Mouse (Mus musculus) hindbrain, embryonic 14.5 days (tissue): ENCODE results near the gene Fmnl1. TPM values are rescaled to one million over a fixed set of nuclear protein-coding genes. Genes with fewer than 3 reads are reported as not detected.
A peak's percentile ranks its signal among the peaks of the same experiment; 100 is the strongest.

ENCODE experiments used
- ATAC-seq: fragments of 200-750 bp; cut with Nextera tagmentation; 2 replicates; pipeline ENCODE4 v1.8.0; 2017; ENCODE audit warnings: moderate number of reproducible peaks, mild to moderate bottlenecking, moderate TSS enrichment, moderate library complexity; ENCODE audit not compliant: low FRiP score
- DNase-seq: peaks from one replicate; pipeline ENCODE4 v3.0.0-alpha.2; 2015; ENCODE audit warnings: low spot score
- H3K27ac ChIP-seq: fragments of 300-500 bp; sonication (generic); 2 replicates; pipeline ENCODE4 v1.5.1; 2014; ENCODE audit warnings: mild to moderate bottlenecking, moderate library complexity
- H3K27me3 ChIP-seq: fragments of 300-500 bp; sonication (generic); 2 replicates; pipeline ENCODE4 v1.6.1; 2014; ENCODE audit warnings: mild to moderate bottlenecking, low read length, mixed read lengths; ENCODE audit not compliant: control insufficient read depth, insufficient read depth
- H3K36me3 ChIP-seq: fragments of 300-500 bp; sonication (generic); replicated peaks from 2 replicates; pipeline ENCODE4 v1.6.1; 2014; ENCODE audit not compliant: control insufficient read depth, insufficient read depth
- H3K4me1 ChIP-seq: fragments of 300-500 bp; sonication (generic); replicated peaks from 2 replicates; pipeline ENCODE4 v1.6.1; 2014; ENCODE audit warnings: antibody characterized with exemption, low read length, mixed read lengths; ENCODE audit not compliant: control insufficient read depth, insufficient read depth
- H3K4me2 ChIP-seq: fragments of 300-500 bp; sonication (generic); replicated peaks from 2 replicates; pipeline ENCODE4 v1.6.1; 2014; ENCODE audit warnings: mild to moderate bottlenecking, moderate library complexity
- H3K4me3 ChIP-seq: fragments of 300-500 bp; sonication (generic); replicated peaks from 2 replicates; pipeline ENCODE4 v1.5.1; 2014; ENCODE audit warnings: mild to moderate bottlenecking, low read length
- H3K9ac ChIP-seq: fragments of 300-500 bp; sonication (generic); 2 replicates; pipeline ENCODE4 v1.6.1; 2014
- H3K9me3 ChIP-seq: fragments of 300-500 bp; sonication (generic); 2 replicates; pipeline ENCODE4 v1.6.1; 2016; ENCODE audit warnings: low read length; ENCODE audit not compliant: control insufficient read depth
- WGBS: fragments of 180-500 bp; shearing (Covaris S2); extraction: QIAGEN DNeasy Blood & Tissue Kit; methylation state at CpG from one replicate; pipeline ENCODE4 v1.1.7; 2014; 5-methylcytosine and 5-hydroxymethylcytosine counted together
- polyA plus RNA-seq: library from polyadenylated mRNA; unstranded; fragments of >200 nt; fragmentation: Nextera tagmentation; extraction: Ambion mirVana; gene quantifications from 2 replicates; pipeline ENCODE4 v1.2.1, GENCODE M21; 2014

Gene Fmnl1
- polyA plus RNA-seq, 1 experiment from 2014 or later = 6.1 TPM

DNA sequence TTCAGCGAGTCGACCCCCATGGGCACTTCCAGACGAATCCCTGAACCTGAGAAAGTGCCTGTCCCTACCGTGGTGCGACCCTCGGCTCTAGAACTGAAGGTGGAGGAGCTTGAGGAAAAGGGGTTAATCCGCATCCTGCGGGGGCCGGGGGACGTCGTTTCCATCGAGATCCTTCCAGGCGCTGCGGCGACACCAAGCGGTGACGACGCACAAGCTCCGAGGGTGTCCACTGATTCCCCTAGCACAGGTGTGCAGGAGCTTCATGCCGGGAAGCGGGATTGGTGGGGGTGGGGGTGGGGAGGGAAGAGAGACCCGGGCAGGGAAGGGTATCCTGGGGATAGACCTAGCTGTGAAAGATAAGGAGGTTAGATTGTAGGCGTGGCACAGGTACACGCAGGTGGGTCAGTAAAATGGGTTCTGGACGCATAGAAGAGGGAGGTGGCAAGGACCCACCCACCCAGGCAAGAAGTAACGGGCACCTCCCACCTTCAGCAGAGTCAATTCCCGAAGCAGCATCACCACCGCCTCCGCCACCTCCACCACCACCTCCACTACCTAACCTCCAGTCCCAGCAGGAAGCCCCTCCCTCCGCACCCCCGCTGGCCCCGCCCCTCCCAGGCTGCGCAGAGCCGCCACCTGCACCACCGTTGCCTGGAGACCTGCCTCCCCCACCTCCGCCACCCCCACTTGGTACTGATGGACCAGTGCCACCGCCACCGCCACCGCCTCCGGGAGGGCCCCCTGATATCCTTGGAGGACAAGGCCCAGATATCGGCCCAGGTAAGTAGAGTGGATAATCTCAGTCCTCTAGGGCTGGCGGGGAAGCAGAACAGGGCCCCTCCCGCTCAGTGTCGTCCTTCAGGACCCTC lies 22.3 kb downstream of the Fmnl1 start:
- peak overlapping the region; percentile 49 for H3K4me2 ChIP-seq
- ATAC-seq (0 out of 2 replicates have a peak, but pooled peaks have one; percentile 12), DNase-seq (peak; percentile 68)
- peaks cover 7% of the 10 kb centered on the region; the same call in 1 of the 2 replicates for H3K4me1 ChIP-seq
- WGBS = 7% methylated on average over 37 of the region's 44 CpGs
- no peak overlapping the region for H3K27ac ChIP-seq
- H3K27me3 ChIP-seq = peaks cover 78% of the 10 kb centered on the region
- peaks cover 19% of the 10 kb centered on the region; the same call in 1 of the 2 replicates for H3K36me3 ChIP-seq
- H3K4me3 ChIP-seq = peak overlapping the region; percentile 19
- no peaks in the 10 kb centered on the region for H3K9me3 ChIP-seq
- H3K9ac ChIP-seq = peak overlapping the region; percentile 6; the same call in 1 of the 2 replicates

DNA sequence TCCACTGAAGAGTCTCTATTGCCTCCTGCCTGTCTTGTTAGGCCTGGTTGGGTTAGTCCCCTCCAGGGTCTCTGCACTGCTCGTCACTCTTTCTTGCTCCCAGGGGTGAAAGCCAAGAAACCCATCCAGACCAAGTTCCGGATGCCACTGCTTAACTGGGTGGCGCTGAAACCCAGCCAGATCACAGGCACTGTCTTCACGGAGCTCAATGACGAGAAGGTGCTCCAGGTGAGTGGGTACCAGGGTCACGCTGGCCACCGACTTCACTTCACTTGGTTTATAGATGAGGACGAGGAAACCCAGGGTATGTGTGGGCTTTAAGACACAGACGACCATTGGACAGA lies 22.9 kb downstream of the Fmnl1 start:
- Histone ChIP-seq H3K4me1 (peaks cover 11% of the 10 kb centered on the region), H3K27me3 (peaks cover 84% of the 10 kb centered on the region), H3K27ac (no peak overlapping the region), H3K36me3 (peaks cover 19% of the 10 kb centered on the region; the same call in 1 of the 2 replicates), H3K9me3 (no peaks in the 10 kb centered on the region), H3K4me2 (no peak overlapping the region), H3K9ac (no peak overlapping the region), H3K4me3 (no peak overlapping the region)
- no peak for ATAC-seq
- 32% methylated on average over 9 of the region's 9 CpGs for WGBS
- no peak for DNase-seq

DNA sequence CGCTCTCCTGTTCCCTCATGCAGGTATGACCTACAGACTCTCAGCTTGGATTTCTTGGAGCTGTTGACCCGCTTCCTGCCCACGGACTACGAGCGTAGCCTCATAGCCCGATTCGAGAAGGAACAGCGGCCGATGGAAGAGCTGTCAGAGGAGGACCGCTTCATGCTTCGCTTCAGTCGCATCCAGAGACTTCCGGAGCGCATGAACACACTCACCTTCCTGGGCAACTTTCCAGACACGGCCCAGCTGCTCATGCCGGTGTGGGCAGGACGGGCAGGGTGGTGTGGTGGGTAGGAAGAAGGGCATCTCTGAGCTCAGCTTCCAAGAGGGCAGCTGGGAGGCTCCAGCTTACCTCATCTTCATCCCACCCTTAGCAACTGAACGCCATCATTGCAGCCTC lies 24.3 kb downstream of the Fmnl1 start:
- Histone ChIP-seq H3K4me1 (peaks cover 21% of the 10 kb centered on the region), H3K27ac (no peak overlapping the region), H3K4me3 (no peak overlapping the region), H3K9me3 (no peaks in the 10 kb centered on the region), H3K9ac (no peak overlapping the region), H3K36me3 (peaks cover 19% of the 10 kb centered on the region; the same call in 1 of the 2 replicates), H3K4me2 (no peak overlapping the region), H3K27me3 (peaks cover 98% of the 10 kb centered on the region)
- no peak for DNase-seq
- 89% methylated on average over 18 of the region's 18 CpGs for WGBS
- no peak for ATAC-seq

DNA sequence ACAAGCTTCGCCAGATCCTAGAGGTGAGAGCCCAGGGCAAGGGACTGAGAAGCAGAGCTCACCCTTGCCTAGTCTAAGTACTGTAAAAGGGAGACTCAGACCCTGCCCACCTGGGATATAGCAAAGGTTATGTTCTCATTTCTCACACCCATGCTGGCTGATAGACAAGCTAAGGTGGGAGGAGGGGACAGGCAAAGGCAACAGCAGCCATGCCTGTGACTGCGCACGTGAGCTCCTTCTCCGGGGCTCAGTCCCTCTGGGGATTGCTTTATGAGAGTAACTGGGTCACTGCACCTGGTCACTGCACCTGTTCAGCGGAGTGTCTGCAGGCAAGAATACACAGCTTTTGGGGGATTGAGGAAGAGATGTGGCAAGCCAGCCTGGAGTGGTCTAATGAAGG lies 24.7 kb downstream of the Fmnl1 start:
- H3K4me1 ChIP-seq = peaks cover 21% of the 10 kb centered on the region
- no peak overlapping the region for H3K4me3 ChIP-seq
- no peaks in the 10 kb centered on the region for H3K9me3 ChIP-seq
- H3K36me3 ChIP-seq = peaks cover 19% of the 10 kb centered on the region; the same call in 1 of the 2 replicates
- DNase-seq (no peak), ATAC-seq (no peak)
- WGBS = 80% methylated on average over 5 of the region's 5 CpGs
- no peak overlapping the region for H3K9ac ChIP-seq
- H3K27me3 ChIP-seq = peaks cover 98% of the 10 kb centered on the region
- H3K27ac ChIP-seq = no peak overlapping the region
- no peak overlapping the region for H3K4me2 ChIP-seq

DNA sequence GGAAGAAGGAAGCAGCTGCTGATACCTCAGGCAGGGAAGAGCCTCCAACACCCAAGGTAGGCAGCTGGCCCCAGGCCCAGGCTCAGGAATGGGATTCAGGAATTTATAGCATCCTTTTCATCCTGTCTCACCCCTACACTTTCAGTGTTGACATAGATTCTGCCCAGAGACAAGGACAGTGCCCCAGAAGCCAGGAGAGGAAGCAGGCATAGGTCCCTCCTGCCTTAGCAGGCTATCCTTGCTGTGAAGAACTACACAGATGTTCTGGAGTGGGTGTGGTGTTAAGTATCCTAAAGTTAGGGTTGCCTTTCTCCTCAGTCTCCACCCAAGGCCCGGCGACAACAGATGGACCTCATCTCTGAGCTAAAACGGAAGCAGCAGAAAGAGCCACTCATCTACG lies 26.4 kb downstream of the Fmnl1 start:
- Histone ChIP-seq H3K36me3 (peaks cover 19% of the 10 kb centered on the region; the same call in 1 of the 2 replicates), H3K4me3 (no peak overlapping the region), H3K9ac (no peak overlapping the region), H3K4me1 (peaks cover 29% of the 10 kb centered on the region), H3K27ac (no peak overlapping the region), H3K4me2 (no peak overlapping the region), H3K27me3 (peaks cover 86% of the 10 kb centered on the region), H3K9me3 (no peaks in the 10 kb centered on the region)
- no peak for DNase-seq
- ATAC-seq = no peak
- whole genome bisulfite sequencing = 88% methylated on average over 4 of the region's 4 CpGs

DNA sequence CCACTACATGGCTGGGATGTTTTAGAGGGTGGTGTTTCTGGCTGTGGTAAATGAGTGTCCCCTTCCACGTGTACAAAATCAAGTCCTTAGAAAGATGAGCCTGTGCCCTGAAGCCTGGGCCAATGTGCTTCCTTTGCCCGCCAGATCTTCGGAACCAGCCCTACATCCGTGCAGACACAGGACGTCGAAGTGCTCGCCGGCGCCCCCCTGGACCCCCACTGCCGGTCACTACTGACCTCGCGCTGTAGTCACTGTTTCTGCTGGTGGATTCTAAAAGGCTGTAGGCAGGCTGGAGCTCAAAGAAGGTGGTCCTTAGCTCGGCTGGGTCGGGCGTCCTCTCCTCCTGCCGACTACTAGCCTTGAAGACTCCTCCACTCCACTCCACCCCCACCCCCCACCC lies 27.4 kb downstream of the Fmnl1 start:
- Histone ChIP-seq H3K9me3 (no peaks in the 10 kb centered on the region), H3K27me3 (peaks cover 77% of the 10 kb centered on the region), H3K4me3 (no peak overlapping the region), H3K36me3 (peaks cover 19% of the 10 kb centered on the region; the same call in 1 of the 2 replicates), H3K27ac (no peak overlapping the region), H3K4me1 (peaks cover 22% of the 10 kb centered on the region), H3K4me2 (peak overlapping the region; percentile 97), H3K9ac (no peak overlapping the region)
- ATAC-seq (no peak), DNase-seq (no peak)
- WGBS = 8% methylated on average over 16 of the region's 16 CpGs

DNA sequence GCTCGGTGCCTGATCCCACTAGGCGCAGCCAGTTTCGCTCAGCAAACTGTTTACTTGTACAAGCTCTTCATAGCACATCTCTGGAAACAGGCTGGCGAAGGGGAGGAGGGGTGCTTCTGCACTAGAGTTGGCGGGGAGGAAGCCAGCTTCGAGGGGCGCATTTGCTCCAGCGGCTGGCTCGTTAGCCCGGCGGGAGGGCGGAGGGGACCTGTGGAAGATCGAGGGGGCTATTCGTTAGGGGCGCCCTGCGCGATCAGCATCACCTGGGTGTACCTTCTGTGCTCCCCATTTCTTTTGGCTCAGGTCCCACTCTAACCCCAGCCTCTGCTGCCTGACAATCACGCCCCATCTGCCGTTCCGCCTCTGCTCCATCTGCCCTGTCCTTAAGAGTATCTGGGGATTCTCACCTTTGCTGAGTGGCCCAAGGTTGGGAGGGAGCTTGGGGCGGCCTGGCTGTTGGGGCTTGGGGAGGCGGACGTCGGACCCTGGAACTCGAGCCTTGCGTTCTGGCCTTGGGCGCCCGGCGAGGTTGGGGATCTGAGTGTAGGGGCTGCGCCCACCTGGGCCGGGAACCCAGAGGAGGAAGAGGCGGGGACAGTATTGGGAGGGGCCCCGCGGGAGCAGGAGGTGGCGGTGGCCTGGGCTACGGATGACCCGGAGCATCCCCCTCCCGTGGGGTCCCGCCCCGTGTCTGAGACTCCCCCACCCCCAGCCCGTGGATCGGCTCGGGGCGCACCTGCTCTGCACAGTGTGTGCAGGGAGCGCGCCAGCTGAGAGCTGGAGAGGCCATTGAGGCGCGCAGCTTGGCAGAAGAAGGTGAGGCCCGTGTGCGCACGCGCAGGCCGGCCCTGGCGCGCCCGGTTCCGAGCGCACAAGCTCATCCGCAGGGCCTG lies 28.2 kb downstream of the Fmnl1 start:
- H3K9me3 ChIP-seq = no peaks in the 10 kb centered on the region
- ATAC-seq (peak; percentile 70; the same call in 1 of the 2 replicates), DNase-seq (peak; percentile 77)
- H3K27ac ChIP-seq = 0 out of 2 replicates have a peak overlapping the region, but pooled peaks have one; percentile 14
- H3K4me1 ChIP-seq = peaks cover 22% of the 10 kb centered on the region
- peak overlapping the region; percentile 54 for H3K4me3 ChIP-seq
- H3K27me3 ChIP-seq = peaks cover 69% of the 10 kb centered on the region
- H3K9ac ChIP-seq = peak overlapping the region; percentile 75
- under 1% methylated on average over 58 of the region's 59 CpGs for WGBS
- H3K4me2 ChIP-seq = peak overlapping the region; percentile 97
- H3K36me3 ChIP-seq = peaks cover 19% of the 10 kb centered on the region; the same call in 1 of the 2 replicates

DNA sequence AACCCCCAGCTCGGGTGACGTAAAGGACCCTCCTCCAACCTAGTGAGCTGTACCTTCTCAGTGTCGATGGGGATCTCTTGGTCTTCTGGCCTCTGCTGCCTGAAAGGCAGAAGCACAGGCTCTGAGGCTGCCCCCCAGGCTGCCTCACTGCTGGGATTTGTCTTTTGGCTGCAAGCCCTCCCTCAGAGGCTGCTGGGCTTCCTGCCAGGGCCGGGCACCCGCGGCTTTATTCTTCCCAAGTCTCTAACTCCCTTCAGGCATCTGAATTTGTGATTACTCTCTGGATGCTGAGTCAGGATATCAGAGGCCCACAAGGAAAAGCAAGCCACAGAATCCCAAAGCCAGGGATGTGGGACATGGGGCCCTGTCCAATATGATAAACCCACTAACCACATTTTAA lies 30.8 kb downstream of the Fmnl1 start:
- Histone ChIP-seq H3K4me2 (no peak overlapping the region), H3K27me3 (peaks cover 44% of the 10 kb centered on the region), H3K4me1 (peaks cover 22% of the 10 kb centered on the region), H3K4me3 (no peak overlapping the region), H3K9me3 (no peaks in the 10 kb centered on the region), H3K9ac (no peak overlapping the region), H3K27ac (no peak overlapping the region), H3K36me3 (no peaks in the 10 kb centered on the region; the same call in 1 of the 2 replicates)
- peak; percentile 70 for DNase-seq
- peak; percentile 38; the same call in 1 of the 2 replicates for ATAC-seq
- 13% methylated on average over 6 of the region's 6 CpGs for WGBS

DNA sequence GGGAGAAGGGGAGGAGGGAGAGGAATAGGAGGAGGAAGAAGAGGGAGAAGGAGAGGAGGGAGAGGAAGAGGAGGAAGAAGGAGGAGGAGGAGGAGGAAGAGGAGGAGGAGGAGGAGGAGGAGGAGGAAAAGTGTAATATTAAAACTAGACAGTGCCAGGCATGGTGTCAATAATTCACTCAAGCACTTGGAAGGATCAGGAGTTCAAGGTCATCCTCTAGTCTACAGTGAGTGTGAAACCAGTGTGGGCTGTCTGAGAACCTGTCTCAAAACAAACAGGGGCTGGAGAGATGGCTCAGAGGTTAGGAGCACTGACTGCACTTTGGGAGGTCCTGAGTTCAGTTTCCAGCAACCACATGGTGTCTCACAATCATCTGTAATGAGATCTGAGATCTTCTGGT lies 31.5 kb downstream of the Fmnl1 start:
- Histone ChIP-seq H3K36me3 (no peaks in the 10 kb centered on the region), H3K27me3 (peaks cover 37% of the 10 kb centered on the region)
- ATAC-seq = no peak

More for the DNA sequence above, 31.5 kb downstream of the Fmnl1 start:
- no peak overlapping the region for H3K9ac ChIP-seq
- no peak overlapping the region for H3K4me2 ChIP-seq
- peaks cover 22% of the 10 kb centered on the region for H3K4me1 ChIP-seq
- no peak overlapping the region for H3K4me3 ChIP-seq
- H3K9me3 ChIP-seq = no peaks in the 10 kb centered on the region
- no peak overlapping the region for H3K27ac ChIP-seq
- DNase-seq = no peak
